Mouse (Mus musculus) megakaryocyte, embryonic 14.5 days (primary cell): ENCODE results near the gene Mup9. TPM values are rescaled to one million over a fixed set of nuclear protein-coding genes. Genes with fewer than 3 reads are reported as not detected.
"Not testable (repeated sequence)": the region's sequence is repeated elsewhere in the genome, so short reads cannot be mapped to it uniquely, and the experiment has no call there.

ENCODE experiments used
- H3K27me3 ChIP-seq: replicated peaks from 2 replicates; pipeline ENCODE3; 2012; ENCODE audit warnings: inconsistent platforms
- H3K36me3 ChIP-seq: replicated peaks from 2 replicates; pipeline ENCODE3; 2012; ENCODE audit warnings: low read length, inconsistent platforms, mixed read lengths
- H3K4me1 ChIP-seq: 2 replicates; pipeline ENCODE4 v1.6.1; 2012; ENCODE audit warnings: inconsistent platforms
- H3K4me3 ChIP-seq: replicated peaks from 2 replicates; pipeline ENCODE3; 2012; ENCODE audit warnings: moderate library complexity, mild to moderate bottlenecking, inconsistent platforms
- H3K9me3 ChIP-seq: 2 replicates; pipeline ENCODE4 v1.6.1; 2012; ENCODE audit warnings: inconsistent platforms
- polyA plus RNA-seq: library from polyadenylated mRNA; stranded (reverse); fragments of >175 nt; gene quantifications from 2 replicates; pipeline ENCODE4 v1.2.3, GENCODE M21; 2012; ENCODE audit warnings: low replicate concordance; ENCODE audit not compliant: insufficient read depth

Gene Mup9
- polyA plus RNA-seq = not detected in 2 replicates

DNA sequence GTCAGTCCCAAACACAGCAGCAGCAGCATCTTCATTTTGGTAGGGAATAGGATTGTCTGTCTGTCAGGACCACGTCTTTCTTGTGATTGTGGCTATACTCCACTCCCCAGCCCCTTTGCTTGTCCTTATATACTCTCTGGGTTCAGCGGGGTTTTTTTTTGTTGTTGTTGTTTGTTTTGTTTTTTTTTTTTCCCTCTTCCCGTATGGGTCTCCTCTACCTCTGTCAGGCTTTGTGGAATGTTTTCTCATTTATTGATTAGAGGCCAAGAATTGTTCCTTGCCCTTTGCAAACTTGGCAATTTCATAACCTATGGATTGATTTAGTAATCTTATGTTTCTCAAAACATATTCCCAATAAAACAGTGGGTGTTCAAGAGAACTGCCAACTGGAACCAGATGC is at the start of gene Mup9:
Gene Mup9, minus strand, starts transcription at position 101 of the 400 bp plus-strand sequence.
- not testable (repeated sequence) for H3K27me3 ChIP-seq, H3K36me3 ChIP-seq, H3K9me3 ChIP-seq, H3K4me1 ChIP-seq, H3K4me3 ChIP-seq

Other genes with a start within 250 kb of the Mup9 start
- gene Mup8, start 199.4 kb downstream of the Mup9 start, polyA plus RNA-seq = not detected in 2 replicates
- not detected in 2 replicates for gene Mup1, start 80.0 kb upstream of the Mup9 start, polyA plus RNA-seq
- not detected in 2 replicates for gene Mup10, start 160.2 kb upstream of the Mup9 start, polyA plus RNA-seq
- gene Mup11, start 240.5 kb upstream of the Mup9 start, polyA plus RNA-seq = not detected in 2 replicates